Mouse (Mus musculus) intestine, embryonic 15.5 days (tissue): Measurements from ENCODE around the gene Uspl1. TPM values are rescaled to one million over a fixed set of nuclear protein-coding genes. Genes with fewer than 3 reads are reported as not detected.

Source experiments
- polyA plus RNA-seq: library from polyadenylated mRNA; unstranded; fragments of >200 nt; fragmentation: Nextera tagmentation; extraction: Ambion mirVana; gene quantifications from 2 replicates; pipeline ENCODE4 v1.2.1, GENCODE M21; 2015

The Uspl1 gene
- polyA plus RNA-seq, 1 experiment from 2014 or later, result 37.1 TPM

Other genes starting within 250 kb of the Uspl1 start
- 0.57 and 2.3 TPM in 2 replicates for gene Gm42791, start 189.2 kb upstream of the Uspl1 start, polyA plus RNA-seq
- gene Hmgb1, start 139 bp downstream of the Uspl1 start, polyA plus RNA-seq, result 1,042 and 1,306 TPM in 2 replicates
- gene Alox5ap, start 80.4 kb downstream of the Uspl1 start, polyA plus RNA-seq, result 11.7 and 13.2 TPM in 2 replicates
- gene Medag, start 227.4 kb downstream of the Uspl1 start, polyA plus RNA-seq, result 2.2 and 2.4 TPM in 2 replicates